Mouse (Mus musculus) limb, embryonic 12.5 days (tissue): ENCODE results near the gene Fmod. TPM values are rescaled to one million over a fixed set of nuclear protein-coding genes. Genes with fewer than 3 reads are reported as not detected.

Experiments
- ATAC-seq: fragments of 200-750 bp; cut with Nextera tagmentation; 2 replicates; pipeline ENCODE4 v1.8.0; 2017; ENCODE audit warnings: low read depth, moderate TSS enrichment; ENCODE audit not compliant: insufficient number of reproducible peaks, insufficient read depth, low FRiP score, low TSS enrichment
- H3K27ac ChIP-seq: fragments of 300-500 bp; sonication (generic); 2 replicates; pipeline ENCODE4 v1.5.1; 2016; ENCODE audit warnings: mild to moderate bottlenecking, moderate library complexity
- H3K27me3 ChIP-seq: fragments of 300-500 bp; sonication (generic); 2 replicates; pipeline ENCODE4 v1.6.1; 2016; ENCODE audit warnings: mild to moderate bottlenecking, moderate library complexity
- H3K36me3 ChIP-seq: fragments of 300-500 bp; sonication (generic); 2 replicates; pipeline ENCODE4 v1.6.1; 2016; ENCODE audit warnings: mild to moderate bottlenecking, moderate library complexity
- H3K4me1 ChIP-seq: fragments of 300-500 bp; sonication (generic); replicated peaks from 2 replicates; pipeline ENCODE4 v1.6.1; 2016
- H3K4me2 ChIP-seq: fragments of 300-500 bp; sonication (generic); 2 replicates; pipeline ENCODE4 v1.6.1; 2016; ENCODE audit warnings: mild to moderate bottlenecking, moderate library complexity
- H3K4me3 ChIP-seq: fragments of 300-500 bp; sonication (generic); replicated peaks from 2 replicates; pipeline ENCODE4 v1.5.1; 2016; ENCODE audit warnings: mild to moderate bottlenecking
- H3K9ac ChIP-seq: fragments of 300-500 bp; sonication (generic); replicated peaks from 2 replicates; pipeline ENCODE4 v1.6.1; 2016; ENCODE audit warnings: mild to moderate bottlenecking, moderate library complexity
- H3K9me3 ChIP-seq: fragments of 300-500 bp; sonication (generic); 2 replicates; pipeline ENCODE4 v1.6.1; 2016; ENCODE audit warnings: mild to moderate bottlenecking, moderate library complexity
- WGBS: fragments of 180-500 bp; shearing (Covaris S2); methylation state at CpG from one replicate; pipeline ENCODE4 v1.1.7; 2016; 5-methylcytosine and 5-hydroxymethylcytosine counted together
- polyA plus RNA-seq: library from polyadenylated mRNA; unstranded; fragments of >200 nt; fragmentation: Nextera tagmentation; extraction: Ambion mirVana; gene quantifications from 2 replicates; pipeline ENCODE4 v1.2.1, GENCODE M21; 2016

Gene Fmod
- polyA plus RNA-seq, 1 experiment from 2014 or later: 12.6 TPM

DNA sequence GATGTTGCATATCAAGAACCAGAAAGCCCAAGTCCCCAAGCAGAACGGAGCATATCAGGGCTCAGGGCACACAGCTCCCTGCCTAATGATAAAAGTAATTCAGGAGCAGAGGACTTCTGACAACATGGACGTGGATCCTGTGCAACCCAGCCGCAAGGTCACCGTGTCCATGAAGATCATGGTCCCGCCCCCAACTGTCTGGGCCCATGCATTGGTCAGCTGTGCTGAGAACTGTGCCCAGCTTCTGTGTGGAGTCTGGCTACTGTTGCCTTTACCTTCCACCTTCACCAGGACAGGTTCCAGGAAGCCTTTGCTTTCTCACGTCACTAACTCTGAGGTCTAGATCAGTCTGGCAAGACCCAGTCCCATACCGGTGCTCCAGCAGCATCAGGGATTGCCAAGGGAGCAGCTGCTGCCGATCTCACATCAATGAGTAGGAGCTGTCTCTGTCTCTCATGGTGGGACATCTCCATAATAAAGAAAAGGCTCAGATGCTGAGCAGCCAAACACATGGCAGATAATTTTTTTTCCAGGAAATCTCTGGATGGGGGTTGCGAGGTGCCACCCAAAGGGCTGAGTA lies 18.7 kb downstream of the Fmod start:
- H3K27me3 ChIP-seq: peaks cover 2% of the 10 kb centered on the region; the same call in 1 of the 2 replicates
- no peak overlapping the region for H3K4me2 ChIP-seq
- no peaks in the 10 kb centered on the region for H3K9me3 ChIP-seq
- no peak for ATAC-seq
- H3K9ac ChIP-seq: no peak overlapping the region
- peaks cover 16% of the 10 kb centered on the region for H3K4me1 ChIP-seq
- no peak overlapping the region for H3K4me3 ChIP-seq
- no peaks in the 10 kb centered on the region for H3K36me3 ChIP-seq
- WGBS: 85% methylated on average over 9 of the region's 9 CpGs
- no peak overlapping the region for H3K27ac ChIP-seq

DNA sequence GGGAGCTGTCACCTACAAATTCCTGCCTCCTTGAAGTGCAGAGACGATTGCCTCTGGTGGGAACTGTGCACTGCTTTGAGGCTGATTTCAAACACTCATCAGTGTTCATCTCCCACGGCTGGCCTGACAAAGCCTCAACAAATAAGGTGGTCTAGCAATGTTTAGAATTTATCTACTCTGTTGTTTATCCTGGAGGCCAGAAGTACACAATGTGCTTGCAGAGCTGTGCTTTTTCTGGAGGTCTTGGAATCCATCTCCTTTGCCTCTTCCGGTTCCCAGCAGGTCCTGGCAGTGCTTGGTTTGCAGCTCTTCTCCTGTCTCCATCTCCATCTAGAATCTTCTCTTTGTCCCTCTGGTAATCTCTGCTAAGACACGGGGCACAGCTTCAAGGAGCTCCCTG lies 19.2 kb downstream of the Fmod start:
- H3K4me1 ChIP-seq: peaks cover 18% of the 10 kb centered on the region
- H3K27ac ChIP-seq: no peak overlapping the region
- no peaks in the 10 kb centered on the region for H3K9me3 ChIP-seq
- no peaks in the 10 kb centered on the region for H3K36me3 ChIP-seq
- 61% methylated on average over 4 of the region's 4 CpGs for WGBS
- H3K4me3 ChIP-seq: no peak overlapping the region
- H3K9ac ChIP-seq: no peak overlapping the region
- no peak for ATAC-seq
- H3K27me3 ChIP-seq: peaks cover under 1% of the 10 kb centered on the region; the same call in 1 of the 2 replicates
- no peak overlapping the region for H3K4me2 ChIP-seq

DNA sequence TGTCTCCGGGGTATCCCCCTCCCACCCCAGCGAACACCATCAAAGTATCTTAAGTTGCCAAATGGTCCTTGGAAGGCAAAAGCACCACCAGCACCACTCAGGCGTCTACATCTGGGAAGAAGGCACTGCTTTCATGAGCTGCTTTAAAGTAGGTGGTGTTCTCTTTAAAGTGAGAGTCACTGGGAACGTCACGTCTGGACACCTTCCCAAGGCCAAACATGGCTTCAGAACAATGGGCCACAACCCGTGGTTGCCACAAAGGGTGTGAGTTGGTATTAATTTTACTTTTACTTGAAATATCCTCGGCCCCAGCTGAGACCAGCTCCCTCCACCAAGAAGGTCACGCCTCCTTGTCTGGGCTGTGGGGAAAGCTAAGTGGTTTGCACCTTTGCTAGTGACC lies 20.7 kb downstream of the Fmod start:
- Histone ChIP-seq H3K4me2 (no peak overlapping the region), H3K9ac (0 out of 2 replicates have a peak overlapping the region, but pooled peaks have one; percentile 0), H3K27ac (no peak overlapping the region), H3K36me3 (no peaks in the 10 kb centered on the region), H3K4me1 (peaks cover 32% of the 10 kb centered on the region), H3K27me3 (no peaks in the 10 kb centered on the region), H3K9me3 (no peaks in the 10 kb centered on the region), H3K4me3 (no peak overlapping the region)
- no peak for ATAC-seq
- WGBS: 59% methylated on average over 8 of the region's 8 CpGs

DNA sequence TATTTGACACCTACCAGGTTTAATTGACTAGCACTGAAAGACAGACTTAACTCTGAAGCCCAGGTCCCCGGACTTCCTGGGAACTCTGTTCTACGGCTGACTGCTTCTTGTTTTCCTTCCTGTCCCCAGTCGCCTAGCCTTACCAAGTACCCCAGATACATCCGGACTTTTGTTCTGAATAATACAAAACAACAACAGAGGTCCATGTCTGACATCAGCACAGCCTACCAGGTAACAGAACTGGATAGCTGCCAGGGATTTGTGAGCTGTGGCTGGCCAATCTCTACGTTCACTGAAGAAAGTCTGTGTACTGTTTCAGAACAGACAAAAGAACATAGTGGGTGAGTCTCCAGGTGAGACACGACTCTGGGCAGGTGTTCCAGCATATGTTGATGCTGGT lies 21.8 kb downstream of the Fmod start:
- ATAC-seq: no peak
- no peaks in the 10 kb centered on the region for H3K9me3 ChIP-seq
- H3K9ac ChIP-seq: no peak overlapping the region
- no peaks in the 10 kb centered on the region for H3K36me3 ChIP-seq
- H3K27me3 ChIP-seq: no peaks in the 10 kb centered on the region
- WGBS: 69% methylated on average over 6 of the region's 6 CpGs
- H3K4me1 ChIP-seq: peaks cover 44% of the 10 kb centered on the region
- H3K4me3 ChIP-seq: no peak overlapping the region
- no peak overlapping the region for H3K4me2 ChIP-seq
- 0 out of 2 replicates have a peak overlapping the region, but pooled peaks have one; percentile 5 for H3K27ac ChIP-seq

DNA sequence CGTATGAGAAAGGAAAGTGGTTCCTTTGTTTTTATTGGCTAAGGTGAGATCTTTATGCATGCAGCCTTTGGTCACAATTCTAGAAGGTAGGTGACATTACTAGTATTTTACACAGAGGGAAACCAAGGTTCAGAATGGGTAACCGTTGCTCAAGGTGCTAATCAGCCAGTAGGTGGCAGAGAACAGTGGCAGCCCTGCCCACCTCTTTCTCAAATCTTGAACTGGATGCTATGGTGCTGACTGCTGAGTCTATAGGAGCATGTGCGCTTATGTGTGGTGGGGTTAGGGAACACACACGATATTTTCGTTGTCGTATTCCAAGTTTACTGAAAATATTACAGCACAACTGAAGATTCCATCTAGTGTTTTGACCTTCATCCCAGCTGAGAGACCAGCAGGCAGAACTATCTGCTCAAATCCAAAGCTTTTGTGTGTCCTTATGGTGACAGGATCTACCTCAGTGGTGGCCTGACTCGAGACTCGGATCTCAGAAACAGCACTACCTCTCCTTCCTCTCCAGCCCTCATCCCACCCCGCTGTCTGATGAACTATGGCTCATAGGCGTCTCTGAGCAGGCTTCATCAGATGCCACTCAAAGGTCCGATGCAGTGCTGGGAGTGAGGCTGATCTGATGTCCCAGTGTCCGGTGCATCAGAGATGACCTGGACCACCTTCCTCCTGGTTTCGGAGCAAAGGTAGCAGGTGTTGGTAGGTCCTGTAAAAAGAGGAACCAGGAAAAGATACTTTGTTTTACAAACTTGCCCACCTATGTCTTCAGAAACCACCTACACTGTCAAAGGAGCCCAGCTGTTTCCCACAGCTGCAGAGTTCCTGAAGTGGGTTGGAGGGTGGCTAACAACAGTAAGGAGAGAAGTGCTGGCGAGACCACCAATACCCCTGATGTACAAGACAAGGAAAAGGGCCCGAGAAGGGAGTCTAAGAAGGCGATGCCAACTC lies 23.0 kb downstream of the Fmod start:
- Histone ChIP-seq H3K4me3 (peak overlapping the region; percentile 32), H3K9ac (peak overlapping the region; percentile 32; the same call in 1 of the 2 replicates), H3K4me1 (peaks cover 55% of the 10 kb centered on the region), H3K4me2 (peak overlapping the region; percentile 66), H3K36me3 (no peaks in the 10 kb centered on the region), H3K9me3 (no peaks in the 10 kb centered on the region), H3K27ac (peak overlapping the region; percentile 99), H3K27me3 (no peaks in the 10 kb centered on the region)
- no peak for ATAC-seq
- 69% methylated on average over 16 of the region's 16 CpGs for WGBS

DNA sequence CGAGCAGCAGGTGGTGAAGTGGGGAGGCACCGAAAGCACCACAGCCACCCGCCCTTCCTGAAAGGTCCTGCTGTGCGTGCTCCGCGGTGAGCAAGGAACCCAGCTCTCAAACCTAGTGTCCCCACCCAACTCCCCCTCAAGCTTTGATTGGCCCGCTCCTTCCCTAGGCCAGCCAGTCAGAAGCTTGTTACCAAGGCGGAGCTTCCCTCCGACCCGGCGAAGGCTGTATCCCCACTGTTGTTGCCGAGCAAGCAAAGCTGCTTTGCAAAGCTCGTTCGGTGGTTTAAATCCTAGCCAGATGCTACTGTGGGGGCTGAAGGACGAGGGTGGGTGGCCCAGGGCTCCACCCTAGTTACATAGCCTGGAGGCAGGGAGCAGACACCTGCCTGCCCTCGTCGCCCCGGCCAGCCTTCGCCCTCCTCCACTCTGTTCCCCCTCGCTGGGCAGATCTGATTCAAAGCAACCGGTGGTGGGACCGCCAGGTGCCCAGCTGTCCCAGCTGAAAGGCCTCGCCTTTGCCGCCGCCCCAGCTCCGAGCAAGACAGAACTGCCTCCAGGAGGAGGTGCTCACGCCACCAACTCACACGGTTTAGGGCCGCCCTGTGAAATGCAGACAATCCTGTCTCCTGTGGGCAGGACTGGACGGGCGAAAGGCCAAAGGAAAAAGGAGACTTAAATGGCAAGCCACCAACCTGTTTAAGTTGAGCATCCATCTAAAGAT lies 24.0 kb downstream of the Fmod start:
- Histone ChIP-seq H3K9ac (peak overlapping the region; percentile 48; the same call in 1 of the 2 replicates), H3K9me3 (no peaks in the 10 kb centered on the region), H3K27ac (peak overlapping the region; percentile 99), H3K4me1 (peaks cover 65% of the 10 kb centered on the region), H3K36me3 (no peaks in the 10 kb centered on the region), H3K27me3 (no peaks in the 10 kb centered on the region), H3K4me3 (peak overlapping the region; percentile 32), H3K4me2 (peak overlapping the region; percentile 66)
- peak; percentile 91 for ATAC-seq
- 1% methylated on average over 31 of the region's 31 CpGs for WGBS

DNA sequence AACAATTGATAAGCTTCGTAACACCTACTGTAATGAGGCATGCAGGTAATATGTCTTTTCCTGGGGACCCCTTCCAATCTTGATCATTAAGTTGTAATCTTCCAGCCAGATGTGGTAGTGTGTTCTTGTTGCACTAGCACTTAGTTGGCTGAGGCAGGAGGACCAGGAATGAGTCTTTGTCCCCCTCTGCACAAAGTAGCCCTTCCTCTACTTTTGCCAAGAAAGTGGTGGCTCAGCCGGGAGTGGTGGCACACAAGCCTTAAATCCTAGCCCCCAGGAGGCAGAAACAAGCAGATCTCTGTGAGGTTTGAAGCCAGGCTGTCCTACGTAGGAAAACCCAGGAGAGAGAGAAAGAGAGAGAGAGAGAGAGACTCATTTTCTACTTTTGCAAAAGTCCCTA lies 24.9 kb downstream of the Fmod start:
- Histone ChIP-seq H3K4me3 (no peak overlapping the region), H3K9ac (no peak overlapping the region), H3K36me3 (no peaks in the 10 kb centered on the region), H3K4me1 (peaks cover 74% of the 10 kb centered on the region), H3K4me2 (peak overlapping the region; percentile 66), H3K9me3 (no peaks in the 10 kb centered on the region), H3K27ac (peak overlapping the region; percentile 99), H3K27me3 (no peaks in the 10 kb centered on the region)
- WGBS: 57% methylated on average over 3 of the region's 3 CpGs
- no peak for ATAC-seq

DNA sequence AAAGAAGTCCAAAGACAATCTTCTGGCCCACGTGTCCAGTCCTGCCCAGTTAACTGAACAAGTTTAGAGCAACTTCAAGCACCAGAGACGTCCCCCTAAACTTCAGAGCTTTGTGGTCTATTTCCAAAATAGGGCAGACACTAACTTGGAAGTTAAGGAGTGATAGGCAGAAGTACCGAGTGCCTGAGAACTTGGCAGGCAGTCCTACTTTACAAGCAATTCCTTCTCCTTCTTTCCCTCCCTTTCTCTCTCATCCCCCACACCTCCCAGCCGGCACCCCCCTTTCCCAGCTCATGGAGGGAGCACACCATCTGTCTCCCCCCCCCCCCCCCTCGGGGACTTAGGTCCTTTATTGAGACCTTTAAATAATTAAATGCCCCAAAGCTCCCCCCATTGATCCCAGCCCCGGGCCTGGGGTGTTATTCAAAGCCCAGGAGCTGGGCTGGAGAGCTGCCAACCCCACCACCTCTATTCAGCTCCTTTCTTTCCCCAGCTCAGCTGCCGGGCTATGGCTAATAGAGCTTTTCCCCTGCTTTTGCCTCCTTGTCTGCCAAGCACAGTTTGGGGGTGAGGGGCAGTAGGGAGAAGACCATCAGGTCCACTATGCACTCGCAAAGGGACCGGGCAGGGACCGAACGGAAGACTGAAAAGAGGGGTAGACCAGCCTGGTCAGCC lies 25.5 kb downstream of the Fmod start:
- H3K27me3 ChIP-seq: no peaks in the 10 kb centered on the region
- H3K9me3 ChIP-seq: no peaks in the 10 kb centered on the region
- peak overlapping the region; percentile 99 for H3K27ac ChIP-seq
- WGBS: 9% methylated on average over 11 of the region's 11 CpGs
- H3K9ac ChIP-seq: peak overlapping the region; percentile 44; the same call in 1 of the 2 replicates
- peak overlapping the region; percentile 66 for H3K4me2 ChIP-seq
- ATAC-seq: peak; percentile 7
- H3K4me3 ChIP-seq: 0 out of 2 replicates have a peak overlapping the region, but pooled peaks have one; percentile 10
- no peaks in the 10 kb centered on the region for H3K36me3 ChIP-seq
- peaks cover 81% of the 10 kb centered on the region for H3K4me1 ChIP-seq

DNA sequence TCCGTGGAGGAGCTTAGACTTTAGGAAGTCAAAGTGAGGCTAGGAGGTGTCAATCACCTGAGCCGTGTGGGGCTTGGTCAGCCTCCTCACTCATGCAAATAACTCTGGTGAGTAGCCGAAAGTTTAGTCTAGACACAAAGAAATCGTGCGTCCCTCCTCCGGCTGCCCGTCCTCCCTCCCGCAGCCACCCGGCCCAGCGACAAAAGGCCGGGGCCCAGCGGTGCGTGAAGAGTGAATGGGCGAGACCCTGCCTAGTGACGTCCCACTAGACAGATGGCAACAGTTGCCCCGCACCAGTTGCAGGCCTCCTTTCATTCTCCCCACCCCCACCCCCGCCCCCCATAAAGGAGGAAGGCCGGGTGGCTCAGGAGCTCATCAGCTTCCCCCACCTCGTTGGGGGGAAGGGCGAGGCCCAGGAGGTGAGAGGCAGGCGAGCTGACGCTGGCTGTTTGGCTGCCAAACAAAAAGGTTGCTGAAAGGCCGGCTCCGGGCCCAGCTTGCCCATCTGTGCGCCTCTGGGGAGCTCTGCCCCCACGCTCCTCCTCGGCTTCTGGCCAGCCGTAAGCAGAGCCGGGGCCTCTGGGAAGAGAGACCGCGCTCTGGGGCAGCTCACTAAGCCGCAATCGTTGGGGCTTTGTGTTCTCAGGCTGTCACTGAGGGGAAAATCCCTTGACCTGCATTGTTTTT lies 26.2 kb downstream of the Fmod start:
- Histone ChIP-seq H3K4me2 (peak overlapping the region; percentile 66), H3K4me3 (0 out of 2 replicates have a peak overlapping the region, but pooled peaks have one; percentile 10), H3K27me3 (no peaks in the 10 kb centered on the region), H3K9ac (peak overlapping the region; percentile 44), H3K4me1 (peaks cover 87% of the 10 kb centered on the region), H3K27ac (peak overlapping the region; percentile 99), H3K36me3 (no peaks in the 10 kb centered on the region), H3K9me3 (no peaks in the 10 kb centered on the region)
- ATAC-seq: peak; percentile 23
- 1% methylated on average over 33 of the region's 33 CpGs for WGBS

DNA sequence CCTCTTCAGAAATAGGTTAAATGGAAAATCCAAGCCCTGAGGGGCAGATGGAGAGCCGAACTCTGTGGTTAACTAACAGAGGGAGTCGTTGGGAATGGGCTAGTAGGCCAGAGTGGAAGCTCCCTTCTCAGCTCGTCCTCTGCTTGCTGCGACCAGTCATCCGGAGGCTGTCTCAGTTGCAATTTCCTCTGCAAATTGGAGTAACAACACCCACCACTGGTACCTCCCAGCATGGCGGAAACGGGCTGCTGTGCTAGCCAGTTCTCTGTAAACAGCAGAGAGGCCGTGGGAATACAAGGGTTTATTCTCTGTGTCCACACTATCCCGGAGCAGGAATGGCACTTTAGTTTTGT lies 26.7 kb downstream of the Fmod start:
- no peak for ATAC-seq
- Histone ChIP-seq H3K4me2 (peak overlapping the region; percentile 66), H3K9ac (peak overlapping the region; percentile 44; the same call in 1 of the 2 replicates), H3K27me3 (no peaks in the 10 kb centered on the region), H3K9me3 (no peaks in the 10 kb centered on the region), H3K4me1 (peaks cover 85% of the 10 kb centered on the region), H3K36me3 (no peaks in the 10 kb centered on the region), H3K4me3 (0 out of 2 replicates have a peak overlapping the region, but pooled peaks have one; percentile 10), H3K27ac (peak overlapping the region; percentile 99)
- WGBS: 24% methylated on average over 9 of the region's 9 CpGs
